Mouse (Mus musculus) lung, postnatal 10 days (tissue): ENCODE measurements around the gene Syngr4.

Experiments
- DNase-seq: peaks from one replicate; pipeline ENCODE4 v3.0.0; 2021

Gene Syngr4

DNA sequence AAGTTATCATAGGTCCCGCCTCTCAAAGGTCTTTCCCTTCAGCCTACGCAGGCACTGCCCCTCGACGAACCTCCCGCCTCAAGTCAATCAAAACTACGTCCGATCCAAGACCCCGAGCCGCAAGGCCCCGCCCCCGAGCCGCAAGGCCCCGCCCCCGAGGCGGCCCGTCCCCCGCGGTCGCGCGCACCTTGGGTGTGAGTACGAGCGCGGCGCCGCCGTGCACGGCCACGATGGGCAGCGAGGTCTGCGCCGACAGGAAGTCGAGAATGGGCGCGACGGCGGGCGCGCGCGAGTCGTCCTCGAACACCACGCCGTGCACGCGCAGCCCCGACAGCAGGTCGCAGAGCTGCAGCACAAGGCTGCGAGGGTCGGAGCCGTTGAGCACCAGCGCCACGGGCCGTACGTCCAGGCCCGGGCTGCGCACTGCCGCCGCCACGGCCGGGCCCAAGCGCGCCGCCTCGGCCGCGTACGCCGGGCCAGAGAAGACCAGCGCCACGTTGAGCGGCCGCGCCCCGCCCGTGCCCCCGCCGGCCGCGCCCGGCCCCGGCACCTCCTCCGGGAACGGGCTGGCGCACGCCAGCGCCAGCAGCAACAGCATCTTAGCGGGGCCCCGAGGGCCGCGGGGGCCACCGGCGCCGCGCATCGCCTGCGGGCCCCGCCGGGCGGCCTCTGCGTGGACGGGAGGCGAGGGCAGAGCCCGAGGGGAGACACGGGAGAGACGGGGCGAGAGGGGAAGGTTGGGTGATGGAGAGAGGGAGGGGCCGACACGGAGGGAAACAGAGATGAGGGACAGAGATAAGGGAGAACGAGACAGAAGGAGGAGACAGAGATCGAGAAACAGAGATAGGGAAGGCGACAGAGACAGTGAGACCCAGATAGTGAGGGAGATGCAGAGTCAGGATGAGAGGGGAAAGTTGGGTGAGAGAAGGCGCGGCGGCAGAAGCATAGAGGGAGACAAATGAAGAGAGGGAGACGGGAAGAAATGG lies 30.3 kb downstream of the Syngr4 start:
- peak; percentile 96 for DNase-seq

DNA sequence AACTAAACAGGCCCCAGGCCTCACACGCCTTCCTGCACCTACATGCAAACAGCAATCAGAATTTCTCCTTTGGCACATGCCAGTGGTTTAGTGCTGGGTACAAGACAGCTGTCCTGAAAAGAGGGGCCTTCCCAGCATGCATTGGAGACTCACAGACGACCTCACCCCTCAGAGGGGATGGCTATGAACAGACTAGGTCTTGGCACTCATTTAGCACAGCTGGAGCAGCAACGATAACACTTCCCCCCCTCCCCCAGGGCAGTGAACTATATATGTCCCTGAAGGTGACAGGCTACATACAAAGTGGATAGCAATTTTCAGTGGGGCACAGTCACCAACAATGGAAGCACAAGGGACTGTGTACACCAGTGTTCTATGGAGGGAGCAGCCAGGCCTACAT lies 32.1 kb downstream of the Syngr4 start:
- no peak for DNase-seq

DNA sequence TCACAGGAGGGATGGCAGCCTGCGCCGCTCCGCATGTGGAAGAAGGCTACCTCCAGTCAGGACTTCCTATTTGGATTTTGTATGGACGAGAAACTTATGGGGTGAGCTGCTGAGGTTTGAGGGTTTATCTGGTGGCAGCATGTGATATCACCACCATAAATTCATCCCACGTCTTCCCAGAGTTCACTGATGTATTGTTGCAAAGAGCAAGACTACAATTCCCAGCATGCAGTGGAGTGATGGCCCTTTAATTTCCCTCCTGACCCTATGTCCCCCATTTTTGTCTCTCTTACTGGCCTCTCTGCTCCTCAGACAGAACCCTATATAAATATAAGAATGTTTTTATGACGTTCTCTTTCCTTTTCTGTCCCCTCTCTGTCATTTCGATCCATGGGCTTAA lies 33.7 kb downstream of the Syngr4 start:
- no peak for DNase-seq

DNA sequence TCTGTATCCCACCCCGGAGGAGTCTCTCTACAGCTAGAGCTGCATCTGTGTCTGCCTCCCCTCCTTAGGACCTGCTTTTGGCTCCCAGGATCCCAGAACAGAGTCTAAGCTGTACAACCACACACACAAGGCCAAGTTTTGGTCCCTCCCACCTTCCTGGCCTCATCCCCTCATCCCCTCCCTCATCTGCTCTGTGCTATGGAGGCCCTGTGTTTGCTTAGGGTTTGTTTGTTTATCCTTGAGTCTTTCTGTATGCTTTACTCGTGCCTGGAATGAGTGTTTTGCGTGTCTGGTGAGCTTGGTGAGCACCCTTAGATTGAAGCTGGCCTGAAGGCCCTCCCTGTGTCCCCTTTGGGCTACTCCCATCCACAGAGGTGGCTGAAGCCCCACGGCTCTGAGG lies 37.5 kb downstream of the Syngr4 start:
- no peak for DNase-seq

DNA sequence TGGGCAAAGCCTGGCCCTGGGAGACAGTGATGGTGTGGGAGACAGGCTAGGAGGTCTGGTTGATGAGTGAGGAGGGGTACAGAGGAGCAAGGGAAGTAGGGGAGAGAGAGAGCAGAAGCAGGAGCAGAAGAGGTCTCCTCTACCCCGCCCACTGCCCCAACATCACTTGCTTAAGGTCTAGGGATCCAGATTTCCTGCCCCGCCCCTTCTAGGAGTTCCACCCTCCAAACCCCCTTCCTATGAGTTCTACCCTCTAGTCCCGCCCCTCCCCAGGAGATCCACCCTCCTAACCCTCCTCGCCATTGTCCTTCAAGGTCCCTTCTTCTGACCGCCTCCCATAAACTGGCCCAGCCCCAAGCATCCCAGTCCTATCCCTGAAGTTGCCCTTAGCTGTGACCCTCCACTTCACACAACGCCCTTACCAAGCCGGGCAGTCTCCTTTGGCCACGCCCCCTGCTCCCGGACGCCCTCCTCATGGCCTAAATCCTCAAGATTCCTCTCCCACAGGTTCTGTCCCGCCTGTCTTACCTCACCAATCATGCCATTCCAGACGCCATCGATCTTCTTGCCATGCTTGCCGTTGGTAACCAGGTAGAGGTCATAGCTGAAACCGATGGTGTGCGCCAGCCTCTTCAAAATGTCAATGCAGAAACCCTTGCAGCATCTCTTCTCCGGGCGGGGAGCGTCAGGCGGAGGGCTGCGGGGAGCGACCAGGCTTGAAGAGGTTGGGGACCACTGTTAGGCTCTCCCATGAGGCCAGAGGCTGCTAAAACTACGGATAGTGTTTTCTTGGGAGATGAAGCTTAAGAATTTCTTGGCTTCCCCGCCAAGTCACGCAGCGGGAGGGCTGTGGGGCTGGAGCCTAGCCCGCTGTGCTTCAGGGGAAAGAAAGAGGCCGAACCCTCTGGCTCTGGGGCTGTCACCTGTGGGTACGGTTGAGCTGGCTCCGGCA lies 39.3 kb downstream of the Syngr4 start:
- peak; percentile 51 for DNase-seq

DNA sequence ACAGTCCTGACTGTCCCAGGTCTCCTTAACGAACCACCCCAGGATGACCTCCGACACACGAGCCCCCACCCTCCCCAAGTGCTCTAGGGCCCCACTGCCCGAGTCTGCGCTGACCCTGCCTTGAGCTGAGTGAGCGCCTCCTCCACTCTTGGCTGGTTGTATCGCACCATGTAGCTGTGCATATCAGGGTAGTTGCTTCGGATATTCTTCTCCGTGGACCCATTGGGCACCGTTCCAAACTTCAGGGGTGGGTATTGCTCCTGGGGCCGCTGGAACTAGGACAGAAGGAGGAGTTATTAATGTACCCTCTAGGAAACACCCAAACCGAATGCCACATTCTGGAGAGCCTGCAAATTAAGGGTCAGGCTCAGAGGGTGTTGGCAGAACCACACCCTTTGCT lies 43.4 kb downstream of the Syngr4 start:
- DNase-seq = no peak

DNA sequence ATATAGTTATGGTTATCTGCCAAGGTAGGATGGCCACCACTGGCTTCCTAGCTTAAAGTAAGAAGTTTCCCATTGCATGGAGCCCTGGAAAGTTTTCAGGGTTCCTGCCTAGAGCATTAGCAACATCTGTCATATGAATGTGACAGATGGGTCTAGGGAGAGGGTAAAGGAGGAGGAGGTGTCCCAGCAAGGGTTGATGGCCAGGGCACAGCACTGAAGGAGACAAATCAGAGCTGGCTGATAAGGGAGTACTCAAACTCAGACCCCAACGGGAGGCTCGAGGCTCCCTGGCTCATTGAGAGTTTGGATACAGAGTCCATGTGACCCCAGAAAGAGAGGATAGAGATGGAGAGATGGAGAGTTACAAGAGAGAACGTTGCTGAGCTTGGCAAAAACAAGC lies 45.9 kb downstream of the Syngr4 start:
- no peak for DNase-seq

DNA sequence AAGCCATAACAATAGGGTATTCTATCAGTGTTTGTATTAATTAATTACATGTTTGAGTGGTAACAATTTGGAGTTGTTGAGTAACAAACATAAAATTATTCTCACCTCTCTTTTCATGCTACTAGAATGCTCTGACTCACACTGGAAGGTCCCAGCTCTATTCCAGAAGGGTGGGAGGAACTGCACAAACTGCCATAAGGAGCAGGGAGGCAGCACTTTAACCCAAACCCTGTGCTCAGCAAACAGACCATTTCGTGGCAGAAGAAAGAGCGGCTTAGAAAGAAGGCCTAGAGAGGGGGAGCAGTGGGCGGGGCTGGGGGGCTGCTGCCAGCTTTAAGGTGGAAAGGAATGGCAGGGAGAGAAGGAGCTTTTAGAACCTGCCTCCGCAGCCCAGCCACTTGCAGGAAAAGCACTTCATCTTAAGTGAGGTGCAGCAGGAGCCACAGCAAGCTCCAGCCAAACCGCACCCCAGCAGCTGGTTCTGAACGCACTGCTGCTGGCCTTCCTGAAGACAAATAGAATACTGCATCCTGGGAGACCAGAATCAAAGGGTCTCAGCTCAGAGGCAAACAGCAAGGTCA lies 48.0 kb downstream of the Syngr4 start:
- DNase-seq = no peak

DNA sequence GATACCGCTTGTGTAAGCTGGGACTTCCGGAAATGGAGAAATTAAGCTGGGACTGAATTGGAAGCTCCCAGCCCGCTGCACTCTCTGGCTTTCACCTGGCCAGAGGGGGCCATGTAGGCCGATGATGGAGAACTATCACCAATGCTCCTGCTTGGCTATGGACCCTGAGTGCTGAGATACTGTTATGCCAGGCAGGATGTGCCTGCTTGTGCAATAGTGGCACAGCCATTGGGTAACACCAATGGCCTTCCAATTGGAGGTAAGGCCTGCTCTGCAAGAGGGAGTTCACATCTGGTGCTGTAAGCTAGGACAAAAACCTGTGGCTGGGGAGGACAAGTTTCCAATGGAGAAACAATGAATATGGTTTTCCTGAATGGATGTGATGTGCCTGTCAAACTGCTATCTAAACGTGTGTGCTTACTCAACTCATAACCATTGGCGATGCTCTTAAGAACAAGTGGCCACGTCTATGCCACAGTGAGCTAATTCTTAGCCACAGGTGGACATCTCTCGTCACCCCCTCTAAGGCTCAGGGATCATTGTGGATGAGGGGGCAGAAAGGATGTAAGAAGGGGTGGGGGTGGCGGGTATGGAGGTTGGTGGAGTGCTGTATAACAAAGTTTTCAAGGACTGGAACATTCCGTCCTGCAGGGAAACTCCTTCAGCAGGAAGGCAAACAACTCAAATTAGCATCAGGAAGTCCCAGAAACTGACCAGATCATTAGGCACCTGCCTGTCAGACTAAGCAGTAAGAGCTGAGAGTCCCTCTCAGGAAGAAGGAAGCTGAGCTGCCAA lies 53.4 kb downstream of the Syngr4 start:
- DNase-seq = no peak
